Mouse (Mus musculus) ES-E14 (cell line): Measurements from ENCODE around the gene Spata13. TPM values are rescaled to one million over a fixed set of nuclear protein-coding genes. Genes with fewer than 3 reads are reported as not detected.

ENCODE experiments used
- DNase-seq: peaks from one replicate; pipeline ENCODE4 v3.0.0-alpha.2; 2013; ENCODE audit warnings: low read depth, low spot score
- H3K27ac ChIP-seq: 2 replicates; pipeline ENCODE4 v1.5.1; 2012; ENCODE audit warnings: low read depth, mild to moderate bottlenecking, low read length, moderate library complexity, mixed read lengths; ENCODE audit not compliant: poor library complexity, insufficient read depth, severe bottlenecking
- H3K36me3 ChIP-seq: 2 replicates; pipeline ENCODE4 v1.6.1; 2012; ENCODE audit warnings: mild to moderate bottlenecking, low read length, moderate library complexity, mixed read lengths; ENCODE audit not compliant: control insufficient read depth, poor library complexity, insufficient read depth, severe bottlenecking
- H3K4me1 ChIP-seq, 2 experiments: fragments of 150-350 bp in 1 of 2; sonication (generic) in 1 of 2; 2 replicates each; pipeline ENCODE4 v1.6.1; 2012; ENCODE audit warnings: low read length in 2 of 2, mild to moderate bottlenecking in 1 of 2, mixed read lengths in 1 of 2; ENCODE audit not compliant: control insufficient read depth in 2 of 2, insufficient read depth in 2 of 2, poor library complexity in 1 of 2
- H3K4me3 ChIP-seq, 2 experiments: fragments of 150-350 bp in 1 of 2; sonication (generic) in 1 of 2; 2 replicates each; pipeline ENCODE4 v1.5.1; 2012; ENCODE audit warnings: low read length in 2 of 2, low read depth in 1 of 2, mild to moderate bottlenecking in 1 of 2, mixed read lengths in 1 of 2; ENCODE audit not compliant: insufficient read depth in 1 of 2, poor library complexity in 1 of 2, severe bottlenecking in 1 of 2
- H3K9ac ChIP-seq: 2 replicates; pipeline ENCODE4 v1.6.1; 2012; ENCODE audit warnings: low read depth, mild to moderate bottlenecking, low read length, mixed read lengths; ENCODE audit not compliant: poor library complexity, insufficient read depth, severe bottlenecking
- H3K9me3 ChIP-seq: fragments of 150-350 bp; sonication (generic); 2 replicates; pipeline ENCODE4 v1.6.1; 2012; ENCODE audit warnings: low read depth, mild to moderate bottlenecking, low read length; ENCODE audit not compliant: control insufficient read depth, insufficient read depth
- CHD2 ChIP-seq: IDR thresholded peaks from 2 replicates; pipeline ENCODE4 v1.6.1; 2014; ENCODE audit warnings: mild to moderate bottlenecking, low read depth, low read length, inconsistent platforms
- HCFC1 ChIP-seq: IDR thresholded peaks from 2 replicates; pipeline ENCODE4 v1.6.1; 2012; ENCODE audit warnings: low read length, inconsistent platforms, borderline replicate concordance; ENCODE audit not compliant: insufficient read depth
- MAFK ChIP-seq: IDR thresholded peaks from 2 replicates; pipeline ENCODE4 v1.6.1; 2014; ENCODE audit warnings: mild to moderate bottlenecking, low read depth, low read length, inconsistent platforms; ENCODE audit not compliant: insufficient read depth
- ZC3H11A ChIP-seq: IDR thresholded peaks from 2 replicates; pipeline ENCODE4 v1.6.1; 2012; ENCODE audit warnings: low read depth, mild to moderate bottlenecking, inconsistent platforms, low read length, borderline replicate concordance
- ZNF384 ChIP-seq: IDR thresholded peaks from 2 replicates; pipeline ENCODE4 v1.6.1; 2012; ENCODE audit warnings: low read depth, low read length, inconsistent platforms
- in situ Hi-C, 2 experiments: fragments of 600-800 bp; cut with MboI; formaldehyde crosslinking; loops; one replicate each; pipeline ENCODE4 v1.15.1; 2025; ENCODE audit warnings: low sequenced_read_pairs in 2 of 2, inconsistent platforms in 1 of 2; ENCODE audit not compliant: unreplicated experiment in 2 of 2
- total RNA-seq: library from RNA; depleted of rRNA; stranded (reverse); fragments of 300-350 nt; gene quantifications from 2 replicates; pipeline ENCODE4 v1.2.3, GENCODE M21; 2012

Spata13 gene
- total RNA-seq, 1 experiment, result 14.9 TPM

- H3K9ac ChIP-seq, result no peak overlapping the region
- in situ Hi-C loops, result loop anchor here (5.0 to 10.0 kb wide), 2 partner anchors 161 to 179 kb away; no protein-coding TSS in a partner anchor
- DNase-seq, result no peak
- no peak for TF ChIP-seq ZNF384
- TF ChIP-seq CHD2, result no peak
- TF ChIP-seq MAFK, result no peak
- no peak for TF ChIP-seq ZC3H11A
- no peak for TF ChIP-seq HCFC1
- H3K9me3 ChIP-seq, result no peaks in the 10 kb centered on the region
- H3K4me3 ChIP-seq, result no peak overlapping the region
- H3K4me1 ChIP-seq, result peaks cover 3 to 10% of the 10 kb centered on the region in 2 experiments; a peak in 3 of 4 replicates
- H3K36me3 ChIP-seq, result peaks cover 18% of the 10 kb centered on the region
- H3K27ac ChIP-seq, result no peak overlapping the region
Measured at GRCm38 (mm10) chr14:60693666-60694065, 59.9 kb downstream of the Spata13 start.

GRCm38 (mm10) chr14:60694215-60694997 lies 60.6 kb downstream of the Spata13 start:
- Histone ChIP-seq H3K36me3 (peaks cover 18% of the 10 kb centered on the region), H3K4me3 (no peak overlapping the region), H3K9me3 (no peaks in the 10 kb centered on the region), H3K9ac (no peak overlapping the region), H3K27ac (no peak overlapping the region), H3K4me1 (peaks cover 3 to 10% of the 10 kb centered on the region in 2 experiments; a peak in 3 of 4 replicates)
- TF ChIP-seq CHD2 (no peak), ZC3H11A (peak; percentile 94)
- in situ Hi-C loops, result loop anchor here (5.0 to 10.0 kb wide), 2 partner anchors 162 to 180 kb away; no protein-coding TSS in a partner anchor
- DNase-seq, result peak; percentile 45

- H3K4me1 ChIP-seq, result peaks cover 3 to 9% of the 10 kb centered on the region in 2 experiments; a peak in 3 of 4 replicates
- DNase-seq, result no peak
- H3K9ac ChIP-seq, result no peak overlapping the region
- H3K27ac ChIP-seq, result no peak overlapping the region
- peaks cover 10% of the 10 kb centered on the region; the same call in 1 of the 2 replicates for H3K36me3 ChIP-seq
- H3K4me3 ChIP-seq, result no peak overlapping the region
- in situ Hi-C loops, result loop anchor here in 1 of 2 experiments (10.0 kb wide), 1 partner anchor 183 kb away; no protein-coding TSS in a partner anchor
- no peak for TF ChIP-seq ZC3H11A
- no peak for TF ChIP-seq ZNF384
- TF ChIP-seq MAFK, result no peak
- no peak for TF ChIP-seq HCFC1
- no peak for TF ChIP-seq CHD2
- H3K9me3 ChIP-seq, result no peaks in the 10 kb centered on the region
Measured at GRCm38 (mm10) chr14:60697351-60697750, 63.5 kb downstream of the Spata13 start.

GRCm38 (mm10) chr14:60698980-60699379 lies 65.2 kb downstream of the Spata13 start:
- Histone ChIP-seq H3K4me3 (no peak overlapping the region), H3K9ac (no peak overlapping the region), H3K9me3 (no peaks in the 10 kb centered on the region), H3K36me3 (peaks cover 7% of the 10 kb centered on the region; the same call in 1 of the 2 replicates), H3K4me1 (peaks cover 3 to 9% of the 10 kb centered on the region in 2 experiments; a peak in 3 of 4 replicates), H3K27ac (no peak overlapping the region)
- in situ Hi-C loops, result loop anchor here in 1 of 2 experiments (10.0 kb wide), 1 partner anchor 184 kb away; no protein-coding TSS in a partner anchor
- DNase-seq, result no peak
- TF ChIP-seq ZNF384 (no peak), CHD2 (no peak)
